Mouse (Mus musculus) myocyte (in vitro differentiated cells): ENCODE results near the gene Hnrnpu.

Source experiments
- CEBPB ChIP-seq: IDR thresholded peaks from 2 replicates; pipeline ENCODE4 v1.6.1; 2011; ENCODE audit warnings: mild to moderate bottlenecking, moderate library complexity; ENCODE audit not compliant: poor library complexity, insufficient read depth, severe bottlenecking
- E2F4 ChIP-seq: IDR thresholded peaks from one replicate; pipeline ENCODE4 v1.6.1; 2011; ENCODE audit warnings: mild to moderate bottlenecking, control low read depth, moderate library complexity; ENCODE audit not compliant: insufficient read depth
- MAX ChIP-seq: IDR thresholded peaks from one replicate; pipeline ENCODE4 v1.6.1; 2011; ENCODE audit warnings: low read depth, mild to moderate bottlenecking, control low read depth
- MYOD1 ChIP-seq, 3 experiments: IDR thresholded peaks; one replicate each; pipeline ENCODE4 v1.6.1; 2011; ENCODE audit warnings: control low read depth in 2 of 3, low read depth in 2 of 3, mild to moderate bottlenecking in 2 of 3, moderate library complexity in 1 of 3; ENCODE audit not compliant: insufficient read length in 2 of 3, control insufficient read depth in 1 of 3
- MYOG ChIP-seq, 3 experiments: IDR thresholded peaks; one replicate each; pipeline ENCODE4 v1.6.1; 2011; ENCODE audit warnings: control low read depth in 2 of 3, low read depth in 2 of 3, mild to moderate bottlenecking in 2 of 3; ENCODE audit not compliant: insufficient read length in 2 of 3, control insufficient read depth in 1 of 3, insufficient read depth in 1 of 3
- POLR2A ChIP-seq: IDR thresholded peaks from one replicate; pipeline ENCODE4 v1.6.1; 2011; ENCODE audit warnings: low read depth, mild to moderate bottlenecking, control low read depth, moderate library complexity; ENCODE audit not compliant: insufficient read length
- POLR2AphosphoS2 ChIP-seq: IDR thresholded peaks from one replicate; pipeline ENCODE4 v1.6.1; 2011; ENCODE audit warnings: low read depth, control low read depth; ENCODE audit not compliant: insufficient read length
- SRF ChIP-seq: IDR thresholded peaks from one replicate; pipeline ENCODE4 v1.6.1; 2011; ENCODE audit warnings: low read depth; ENCODE audit not compliant: control insufficient read depth, insufficient read length
- TCF12 ChIP-seq: IDR thresholded peaks from one replicate; pipeline ENCODE4 v1.6.1; 2011; ENCODE audit warnings: mild to moderate bottlenecking, control low read depth; ENCODE audit not compliant: poor library complexity, insufficient read depth, severe bottlenecking
- TCF3 ChIP-seq: IDR thresholded peaks from one replicate; pipeline ENCODE4 v1.6.1; 2011; ENCODE audit warnings: low read depth, control low read depth; ENCODE audit not compliant: insufficient read length
- USF1 ChIP-seq: IDR thresholded peaks from one replicate; pipeline ENCODE4 v1.6.1; 2011; ENCODE audit warnings: low read depth, mild to moderate bottlenecking, control low read depth, moderate library complexity

- TF ChIP-seq POLR2A (peak; percentile 30), TCF12 (no peak), POLR2AphosphoS2 (peak; percentile 78), USF1 (no peak), MAX (no peak), MYOD1 (IDR thresholded peaks at IDR 0.05; ENCODE audit: control insufficient read depth in 1 of 3, insufficient read length in 2 of 3, low read depth in 2 of 3) (peak in 1 of 3 experiments; percentile 58), E2F4 (peak; percentile 15), CEBPB (peak; percentile 90), SRF (no peak), MYOG (IDR thresholded peaks at IDR 0.05; ENCODE audit: control insufficient read depth in 1 of 3, insufficient read depth in 1 of 3, insufficient read length in 2 of 3, low read depth in 2 of 3) (peak in 1 of 3 experiments; percentile 56), TCF3 (no peak)
Observed at GRCm38 (mm10) chr1:178336289-178336775, 1.3 kb downstream of the Hnrnpu start.
